Mouse (Mus musculus): ENCODE data around the gene Bloc1s1.

DNA sequence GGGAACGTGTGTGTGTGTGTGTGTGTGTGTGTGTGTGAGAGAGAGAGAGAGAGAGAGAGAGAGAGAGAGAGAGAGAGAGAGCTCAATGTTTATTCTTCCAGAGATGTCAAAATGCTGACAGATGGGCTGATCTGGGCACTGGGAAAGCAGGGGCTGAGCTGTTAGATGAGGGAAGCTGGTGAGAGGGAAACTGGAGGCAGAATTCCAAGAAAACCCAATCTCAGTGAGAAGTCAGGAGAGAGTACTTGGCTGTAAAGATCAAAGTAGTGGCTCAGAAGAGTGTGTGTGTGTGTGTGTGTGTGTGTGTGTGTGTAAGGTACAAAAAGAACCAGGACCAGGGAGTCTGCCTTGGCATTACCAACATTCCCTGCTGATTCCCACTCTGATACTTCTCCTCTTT is 26.3 kb downstream of the Bloc1s1 start:
- no peak for TF ChIP-seq CTCF (IDR thresholded peaks at IDR 0.05; ENCODE audit: low read depth, low read length)
- TF ChIP-seq POLR2A (IDR thresholded peaks at IDR 0.05; ENCODE audit: borderline replicate concordance, low read depth, low read length) = no peak
